Mouse (Mus musculus): ENCODE results near the gene Slc8a2.

Slc8a2 gene

GRCm38 (mm10) chr7:16120262-16120600 is 9.4 kb upstream of the Slc8a2 start:
- DNase-seq (ENCODE audit: low read depth, low spot score): no peak

- DNase-seq (ENCODE audit: low read depth, low spot score): no peak
Measured at GRCm38 (mm10) chr7:16125829-16126228, 3.8 kb upstream of the Slc8a2 start.

GRCm38 (mm10) chr7:16128344-16128743 is 1.3 kb upstream of the Slc8a2 start:
- no peak for DNase-seq (ENCODE audit: low read depth, low spot score)

- no peak for DNase-seq (ENCODE audit: low read depth, low spot score)
Measured at GRCm38 (mm10) chr7:16128899-16129298, 727 bp upstream of the Slc8a2 start.

- DNase-seq (ENCODE audit: low read depth, low spot score): peak; percentile 12
Measured at GRCm38 (mm10) chr7:16129846-16130691, 443 bp downstream of the Slc8a2 start.

- DNase-seq (ENCODE audit: low read depth, low spot score): no peak
Measured at GRCm38 (mm10) chr7:16130956-16131634, 1.5 kb downstream of the Slc8a2 start.

GRCm38 (mm10) chr7:16132161-16132581 is 2.5 kb downstream of the Slc8a2 start:
- no peak for DNase-seq (ENCODE audit: low read depth, low spot score)

- DNase-seq (ENCODE audit: low read depth, low spot score): no peak
Measured at GRCm38 (mm10) chr7:16132926-16133325, 3.3 kb downstream of the Slc8a2 start.

- no peak for DNase-seq (ENCODE audit: low read depth, low spot score)
Measured at GRCm38 (mm10) chr7:16133691-16134090, 4.1 kb downstream of the Slc8a2 start.

- DNase-seq (ENCODE audit: low read depth, low spot score): no peak
Measured at GRCm38 (mm10) chr7:16134951-16135392, 5.3 kb downstream of the Slc8a2 start.

GRCm38 (mm10) chr7:16146489-16147410 is 17.1 kb downstream of the Slc8a2 start:
- no peak for DNase-seq (ENCODE audit: low read depth, low spot score)

GRCm38 (mm10) chr7:16147643-16148042 is 18.0 kb downstream of the Slc8a2 start:
- peak; percentile 51 for DNase-seq (ENCODE audit: low read depth, low spot score)

GRCm38 (mm10) chr7:16149241-16149640 is 19.6 kb downstream of the Slc8a2 start:
- no peak for DNase-seq (ENCODE audit: low read depth, low spot score)

- DNase-seq (ENCODE audit: low read depth, low spot score): no peak
Measured at GRCm38 (mm10) chr7:16150191-16151145, 20.8 kb downstream of the Slc8a2 start.

- peak; percentile 78 for DNase-seq (ENCODE audit: low read depth, low spot score)
Measured at GRCm38 (mm10) chr7:16153522-16153921, 23.9 kb downstream of the Slc8a2 start.

GRCm38 (mm10) chr7:16155132-16155872 is 25.7 kb downstream of the Slc8a2 start:
- no peak for DNase-seq (ENCODE audit: low read depth, low spot score)

GRCm38 (mm10) chr7:16156105-16156714 is 26.6 kb downstream of the Slc8a2 start:
- DNase-seq (ENCODE audit: low read depth, low spot score): no peak

GRCm38 (mm10) chr7:16158735-16159134 is 29.1 kb downstream of the Slc8a2 start:
- DNase-seq (ENCODE audit: low read depth, low spot score): no peak

- DNase-seq (ENCODE audit: low read depth, low spot score): no peak
Measured at GRCm38 (mm10) chr7:16160702-16161101, 31.1 kb downstream of the Slc8a2 start.

GRCm38 (mm10) chr7:16161302-16161701 is 31.7 kb downstream of the Slc8a2 start:
- no peak for DNase-seq (ENCODE audit: low read depth, low spot score)

Data from CD4-positive, CD25-positive, alpha-beta regulatory T cell, adult 2 months (primary cell).